Mouse (Mus musculus): ENCODE results near the gene Igf1.

GRCm38 (mm10) chr10:87901916-87902315, 43.9 kb downstream of the Igf1 start:
- TF ChIP-seq CTCF (IDR thresholded peaks at IDR 0.05; ENCODE audit: extremely low read depth, insufficient read depth, insufficient read length, insufficient replicate concordance) (no peak), POLR2A (IDR thresholded peaks at IDR 0.05; ENCODE audit: low read depth, low read length) (no peak)

All from spleen, adult 2 months (tissue).